Mouse (Mus musculus): ENCODE results near the gene Pigk.

DNA sequence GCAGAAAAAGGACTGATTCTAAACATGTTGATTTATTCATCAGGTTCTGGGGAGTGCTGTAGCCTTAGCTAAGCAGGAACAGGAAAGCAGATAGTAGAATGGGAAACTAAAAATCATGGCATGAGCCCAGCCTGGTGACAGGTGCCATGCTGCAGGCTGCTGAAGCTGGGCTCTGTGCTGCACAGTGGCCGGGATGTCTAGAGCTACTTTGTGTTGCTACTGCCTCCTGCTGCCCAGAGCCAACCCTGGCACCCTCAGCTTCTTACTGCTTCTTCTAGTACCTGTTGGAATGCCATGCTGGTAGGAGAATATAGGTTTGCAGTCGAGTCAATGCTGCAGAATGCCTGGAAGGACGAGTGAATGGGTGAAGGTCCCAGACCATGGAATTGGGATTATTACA, 8.9 kb downstream of the Pigk start:
- peak; percentile 23 for TF ChIP-seq CTCF (IDR thresholded peaks at IDR 0.05; ENCODE audit: low read depth)
- no peak for TF ChIP-seq EP300 (IDR thresholded peaks at IDR 0.05; ENCODE audit: low read depth)
